ENCODE assay signal across 27 mouse cellular contexts in the genomic region with DNA sequence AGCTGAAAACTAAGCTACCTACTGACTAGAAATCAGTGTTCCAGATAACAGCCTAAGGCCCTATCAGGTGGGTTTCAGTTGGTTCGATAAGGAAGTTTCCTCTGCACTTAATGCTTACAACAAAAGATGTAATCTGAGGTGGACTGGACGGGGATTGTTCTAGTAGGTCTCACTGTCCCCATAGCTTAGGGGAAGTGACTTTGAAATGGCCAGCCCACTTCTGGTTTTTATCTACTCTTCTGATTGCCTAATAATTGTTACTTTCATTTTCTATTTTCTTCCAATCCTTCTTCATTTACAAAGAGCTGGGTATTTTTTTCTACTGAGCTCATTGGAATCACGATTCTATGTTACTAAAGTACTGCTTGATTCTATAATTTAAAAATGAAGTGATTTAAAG. TPM values are rescaled to one million over a fixed set of nuclear protein-coding genes. Genes with fewer than 3 reads are reported as not detected.
DNase-seq lines count a peak whose midpoint lies in the region; ATAC-seq and TF ChIP-seq lines count a peak whose summit lies in the region.
"Had no signal": no experiment of that assay in that cellular context is flagged by ENCODE, and none has a peak within 500 bp of the region (broad histone marks: within the 10 kb centered on the region; RNA-seq: fewer than 3 reads in every experiment).

No protein-coding gene starts in this region.

- H3K9me3 ChIP-seq in intestine, postnatal 0 days (ENCODE audit: control insufficient read depth), result no peaks in the 10 kb centered on the region
- no peaks in the 10 kb centered on the region for H3K9me3 ChIP-seq in intestine, embryonic 15.5 days
- H3K9me3 ChIP-seq: forebrain, embryonic 10.5 days; liver, embryonic 12.5 days; neural tube, embryonic 12.5 days had no signal

- no peak for ATAC-seq in intestine, postnatal 0 days
- ATAC-seq in intestine, embryonic 15.5 days, result no peak
- ATAC-seq: CD4-positive, CD25-positive, alpha-beta regulatory T cell, adult 4 months; forebrain, postnatal 0 days; hindbrain, embryonic 16.5 days; liver, embryonic 12.5 days had no signal

- H3K27me3 ChIP-seq in intestine, postnatal 0 days (replicated peaks; ENCODE audit: control insufficient read depth, insufficient read depth, low read length), result no peaks in the 10 kb centered on the region
- no peaks in the 10 kb centered on the region for H3K27me3 ChIP-seq in intestine, embryonic 15.5 days (replicated peaks)
- H3K27me3 ChIP-seq: liver, embryonic 12.5 days; neural tube, embryonic 12.5 days had no signal

- H3K9ac ChIP-seq in intestine, postnatal 0 days (ENCODE audit: low read depth, low read length), result no peak overlapping the region
- H3K9ac ChIP-seq in intestine, embryonic 15.5 days, result no peak overlapping the region
- H3K9ac ChIP-seq: forebrain, postnatal 0 days; liver, embryonic 12.5 days; lung, embryonic 14.5 days; neural tube, embryonic 12.5 days had no signal

- H3K27ac ChIP-seq in intestine, postnatal 0 days (ENCODE audit: low read depth, low read length), result no peak overlapping the region
- H3K27ac ChIP-seq in intestine, embryonic 15.5 days, result no peak overlapping the region
- H3K27ac ChIP-seq in macrophage, result no peak overlapping the region
- H3K27ac ChIP-seq: forebrain, embryonic 10.5 days; left cerebral cortex, adult 2 months; liver, embryonic 12.5 days; neural tube, embryonic 12.5 days had no signal

- 52% methylated on average over 3 of the region's 3 CpGs for WGBS in intestine, postnatal 0 days
- 65% methylated on average over 3 of the region's 3 CpGs for WGBS in intestine, embryonic 15.5 days
- 18% methylated on average over 3 of the region's 3 CpGs for WGBS in macrophage (ENCODE audit: missing documents)

- no peaks in the 10 kb centered on the region for H3K79me2 ChIP-seq in macrophage (ENCODE audit: inconsistent target)

- no peak for TF ChIP-seq CTCF in intestine, postnatal 0 days (IDR thresholded peaks at IDR 0.05; ENCODE audit: low read depth)

- H3K4me2 ChIP-seq in intestine, postnatal 0 days (replicated peaks; ENCODE audit: low read depth), result peak overlapping the region; percentile 30; the same call in 1 of the 2 replicates
- no peak overlapping the region for H3K4me2 ChIP-seq in intestine, embryonic 15.5 days (replicated peaks)
- H3K4me2 ChIP-seq: heart, embryonic 11.5 days; liver, embryonic 12.5 days; lung, embryonic 14.5 days; neural tube, embryonic 12.5 days had no signal

- no peaks in the 10 kb centered on the region for H3K36me3 ChIP-seq in intestine, postnatal 0 days (ENCODE audit: control insufficient read depth, insufficient read depth)
- H3K36me3 ChIP-seq in intestine, embryonic 15.5 days, result no peaks in the 10 kb centered on the region
- H3K36me3 ChIP-seq in macrophage (ENCODE audit: inconsistent target), result no peaks in the 10 kb centered on the region
- H3K36me3 ChIP-seq: forebrain, embryonic 10.5 days; G1E; liver, embryonic 12.5 days; neural tube, embryonic 12.5 days had no signal

- no peaks in the 10 kb centered on the region for H3K4me1 ChIP-seq in intestine, postnatal 0 days (replicated peaks; ENCODE audit: control insufficient read depth, insufficient read depth, low read length)
- no peaks in the 10 kb centered on the region for H3K4me1 ChIP-seq in intestine, embryonic 15.5 days (replicated peaks)
- H3K4me1 ChIP-seq: forebrain, embryonic 10.5 days; liver, embryonic 12.5 days; neural tube, embryonic 12.5 days had no signal

- H3K4me3 ChIP-seq in intestine, postnatal 0 days (ENCODE audit: low read depth, low read length), result no peak overlapping the region
- H3K4me3 ChIP-seq in intestine, embryonic 15.5 days (replicated peaks), result no peak overlapping the region
- peak overlapping the region; percentile 6; the same call in 1 of the 2 replicates for H3K4me3 ChIP-seq in macrophage (ENCODE audit: inconsistent target)
- H3K4me3 ChIP-seq: forebrain, embryonic 10.5 days; left cerebral cortex, adult 2 months; liver, embryonic 12.5 days; neural tube, embryonic 12.5 days had no signal

- DNase-seq in 416B (ENCODE audit: low read depth), result peak; percentile 60
- DNase-seq in A20 (ENCODE audit: low read depth, low spot score), result peak; percentile 18
- no peak for DNase-seq in cerebellum, postnatal 10 days
- DNase-seq in spleen, adult 18-20 months, result no peak
- DNase-seq: adrenal gland, postnatal 14 days; cerebellum, adult 11-12 months; cerebellum, postnatal 36 days; forebrain, postnatal 0 days; heart, postnatal 36 days; kidney, adult 11 months; kidney, postnatal 14 days; layer of hippocampus, adult 9-11 months; left cerebral cortex, postnatal 4 days; lung, embryonic 14.5 days; right cerebral cortex, adult 18-20 months; thymus, postnatal 36 days had no signal

RNA-seq across cellular contexts. Expression of a gene that starts 59.3 kb away (rescaled TPM):
- 64.9 and 70.3 TPM in 2 replicates for polyA plus RNA-seq in intestine, postnatal 0 days (2015; fragmentation: Nextera tagmentation; extraction: Ambion mirVana)
- polyA plus RNA-seq in intestine, embryonic 15.5 days (2015; fragmentation: Nextera tagmentation; extraction: Ambion mirVana), result 50.0 and 55.9 TPM in 2 replicates
- 10 to 100 TPM in 3 of 26 experiments, 1 to 10 TPM in 17, under 1 TPM in 4, not detected in 2; 0.33 to 23.1 (median 3.6) TPM for total RNA-seq in macrophage (2018; cell fraction: chromatin; rRNA removed)
- total RNA-seq in macrophage (2018; cell fraction: cytosol; rRNA removed), result 10 to 100 TPM in 1 of 26 experiments, 1 to 10 TPM in 14, under 1 TPM in 11; 0.39 to 12.7 (median 2.7) TPM
- 10 to 100 TPM in 8 of 26 experiments, 1 to 10 TPM in 15, under 1 TPM in 3; 0.69 to 27.2 (median 7.5) TPM for total RNA-seq in macrophage (2018; cell fraction: nucleus; rRNA removed)
- 0.41 to 1.8 TPM (median 0.47 TPM) in 3 replicates for polyA plus RNA-seq in macrophage (2018)
- polyA plus RNA-seq: CD4-positive, CD25-positive, alpha-beta regulatory T cell, adult 4 months; G1E had no signal

Comparison
In these comparisons a context has a peak if more than half of its experiments do, and no peak if none do; other contexts are left out.
1. DNase-seq: peak in 416B (single experiment) and A20 (single experiment); none in cerebellum, postnatal 10 days (0 of 2) and spleen, adult 18-20 months (0 of 2).
2. RNA of a gene that starts 59.3 kb away (polyA plus RNA-seq): 64.9 to 70.3 TPM in intestine, postnatal 0 days and 50.0 to 55.9 TPM in intestine, embryonic 15.5 days; 0.41 to 1.8 TPM in macrophage; every median in the first group is over 10 times any median in the second.